Mouse (Mus musculus) neural tube, embryonic 15.5 days (tissue): ENCODE measurements around the gene Serpina1b. TPM values are rescaled to one million over a fixed set of nuclear protein-coding genes. Genes with fewer than 3 reads are reported as not detected.
"Not testable (repeated sequence)": the region's sequence is repeated elsewhere in the genome, so short reads cannot be mapped to it uniquely, and the experiment has no call there.

Experiments
- ATAC-seq: fragments of 200-750 bp; cut with Nextera tagmentation; 2 replicates; pipeline ENCODE4 v1.8.0; 2017; ENCODE audit warnings: mild to moderate bottlenecking, moderate TSS enrichment, moderate library complexity; ENCODE audit not compliant: low FRiP score
- H3K27ac ChIP-seq: fragments of 300-500 bp; sonication (generic); replicated peaks from 2 replicates; pipeline ENCODE4 v1.5.1; 2015; ENCODE audit warnings: mild to moderate bottlenecking, inconsistent platforms
- H3K27me3 ChIP-seq: fragments of 300-500 bp; sonication (generic); replicated peaks from 2 replicates; pipeline ENCODE4 v1.6.1; 2015; ENCODE audit warnings: inconsistent platforms
- H3K36me3 ChIP-seq: fragments of 300-500 bp; sonication (generic); 2 replicates; pipeline ENCODE4 v1.6.1; 2015; ENCODE audit warnings: inconsistent platforms
- H3K4me1 ChIP-seq: fragments of 300-500 bp; sonication (generic); 2 replicates; pipeline ENCODE4 v1.6.1; 2015; ENCODE audit warnings: inconsistent platforms
- H3K4me2 ChIP-seq: fragments of 300-500 bp; sonication (generic); 2 replicates; pipeline ENCODE4 v1.6.1; 2015; ENCODE audit warnings: inconsistent platforms, mild to moderate bottlenecking, moderate library complexity
- H3K4me3 ChIP-seq: fragments of 300-500 bp; sonication (generic); replicated peaks from 2 replicates; pipeline ENCODE4 v1.5.1; 2015; ENCODE audit warnings: mild to moderate bottlenecking, inconsistent platforms
- H3K9ac ChIP-seq: fragments of 300-500 bp; sonication (generic); replicated peaks from 2 replicates; pipeline ENCODE4 v1.6.1; 2015; ENCODE audit warnings: mild to moderate bottlenecking, inconsistent platforms
- H3K9me3 ChIP-seq: fragments of 300-500 bp; sonication (generic); replicated peaks from 2 replicates; pipeline ENCODE4 v1.6.1; 2016; ENCODE audit warnings: inconsistent platforms
- WGBS: fragments of 180-500 bp; shearing (Covaris S2); methylation state at CpG from one replicate; pipeline ENCODE4 v1.1.7; 2015; ENCODE audit warnings: mixed read lengths; 5-methylcytosine and 5-hydroxymethylcytosine counted together
- polyA plus RNA-seq: library from polyadenylated mRNA; unstranded; fragments of >200 nt; fragmentation: Nextera tagmentation; extraction: Ambion mirVana; gene quantifications from 2 replicates; pipeline ENCODE4 v1.2.1, GENCODE M21; 2015

Gene Serpina1b
- polyA plus RNA-seq, 1 experiment from 2014 or later, result 0.45 TPM

- Histone ChIP-seq H3K9ac (no peak overlapping the region), H3K36me3 (no peaks in the 10 kb centered on the region), H3K4me1 (no peaks in the 10 kb centered on the region), H3K4me2 (no peak overlapping the region), H3K27ac (no peak overlapping the region), H3K9me3 (no peaks in the 10 kb centered on the region), H3K4me3 (no peak overlapping the region), H3K27me3 (no peaks in the 10 kb centered on the region)
- 19% methylated on average over 3 of the region's 3 CpGs for WGBS
- ATAC-seq, result no peak
These were observed 141.9 kb downstream of the Serpina1b start for GRCm38 (mm10) chr12:103688221-103688814.

GRCm38 (mm10) chr12:103687021-103687420 is 143.2 kb downstream of the Serpina1b start:
- no peaks in the 10 kb centered on the region for H3K9me3 ChIP-seq
- H3K36me3 ChIP-seq, result no peaks in the 10 kb centered on the region
- no peaks in the 10 kb centered on the region for H3K4me1 ChIP-seq
- H3K27me3 ChIP-seq, result no peaks in the 10 kb centered on the region
- H3K9ac ChIP-seq, result no peak overlapping the region
- ATAC-seq, result no peak
- H3K4me2 ChIP-seq, result no peak overlapping the region
- H3K4me3 ChIP-seq, result no peak overlapping the region
- H3K27ac ChIP-seq, result no peak overlapping the region
- 72% methylated on average over 7 of the region's 7 CpGs for WGBS

DNA sequence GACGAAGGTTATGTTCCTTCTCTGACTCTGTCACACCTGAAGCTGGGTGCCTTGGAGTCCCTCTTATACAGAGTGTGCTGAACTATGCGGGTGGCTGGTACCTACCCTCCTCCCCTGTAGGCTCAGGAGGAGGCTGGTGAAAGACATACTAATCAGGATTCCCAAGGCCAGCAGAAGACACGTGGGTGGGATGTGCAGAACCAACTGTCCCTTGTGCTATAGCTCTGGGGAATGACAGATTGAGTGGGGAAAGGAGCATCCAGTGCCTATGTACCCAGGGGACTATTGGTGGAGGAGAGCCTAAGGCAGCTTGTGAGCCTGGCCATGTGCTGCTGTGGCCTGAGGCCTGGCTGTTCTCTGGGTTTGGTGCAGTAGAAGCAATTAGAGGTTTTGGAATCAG is 144.1 kb downstream of the Serpina1b start:
- Histone ChIP-seq H3K27ac (no peak overlapping the region), H3K9ac (no peak overlapping the region), H3K4me2 (no peak overlapping the region), H3K9me3 (no peaks in the 10 kb centered on the region), H3K4me1 (no peaks in the 10 kb centered on the region), H3K4me3 (no peak overlapping the region), H3K36me3 (no peaks in the 10 kb centered on the region), H3K27me3 (no peaks in the 10 kb centered on the region)
- 85% methylated on average over 3 of the region's 3 CpGs for WGBS
- ATAC-seq, result no peak

- no peak overlapping the region for H3K4me2 ChIP-seq
- ATAC-seq, result no peak
- no peak overlapping the region for H3K4me3 ChIP-seq
- no peaks in the 10 kb centered on the region for H3K4me1 ChIP-seq
- no peaks in the 10 kb centered on the region for H3K27me3 ChIP-seq
- no peak overlapping the region for H3K9ac ChIP-seq
- no peaks in the 10 kb centered on the region for H3K36me3 ChIP-seq
- H3K9me3 ChIP-seq, result no peaks in the 10 kb centered on the region
- no peak overlapping the region for H3K27ac ChIP-seq
- WGBS, result 89% methylated on average over 3 of the region's 3 CpGs
These were observed 144.8 kb downstream of the Serpina1b start for GRCm38 (mm10) chr12:103685386-103685785.

DNA sequence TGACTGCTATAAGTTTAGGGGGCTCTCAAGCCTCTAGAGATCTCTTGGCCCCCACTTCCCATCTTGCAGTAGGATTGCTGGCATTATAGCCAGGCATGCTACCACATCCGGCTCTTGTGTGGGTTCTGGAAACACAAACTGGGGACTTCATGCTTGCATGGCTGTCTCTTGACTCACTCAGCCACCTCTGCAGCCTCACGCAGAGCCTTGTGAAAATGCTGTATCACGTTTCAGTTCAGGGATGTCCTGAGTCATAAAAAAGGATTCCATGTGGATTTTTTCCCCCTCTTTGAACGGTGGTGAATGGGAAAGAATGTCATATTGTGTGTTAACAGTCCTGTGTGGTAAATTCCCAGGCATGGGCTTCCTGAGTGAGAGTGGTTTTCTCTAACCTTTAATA is 146.4 kb downstream of the Serpina1b start:
- no peak overlapping the region for H3K27ac ChIP-seq
- no peak for ATAC-seq
- no peaks in the 10 kb centered on the region for H3K4me1 ChIP-seq
- H3K9ac ChIP-seq, result no peak overlapping the region
- H3K9me3 ChIP-seq, result no peaks in the 10 kb centered on the region
- WGBS, result 61% methylated on average over 4 of the region's 4 CpGs
- H3K27me3 ChIP-seq, result no peaks in the 10 kb centered on the region
- H3K4me2 ChIP-seq, result no peak overlapping the region
- no peak overlapping the region for H3K4me3 ChIP-seq
- H3K36me3 ChIP-seq, result no peaks in the 10 kb centered on the region

DNA sequence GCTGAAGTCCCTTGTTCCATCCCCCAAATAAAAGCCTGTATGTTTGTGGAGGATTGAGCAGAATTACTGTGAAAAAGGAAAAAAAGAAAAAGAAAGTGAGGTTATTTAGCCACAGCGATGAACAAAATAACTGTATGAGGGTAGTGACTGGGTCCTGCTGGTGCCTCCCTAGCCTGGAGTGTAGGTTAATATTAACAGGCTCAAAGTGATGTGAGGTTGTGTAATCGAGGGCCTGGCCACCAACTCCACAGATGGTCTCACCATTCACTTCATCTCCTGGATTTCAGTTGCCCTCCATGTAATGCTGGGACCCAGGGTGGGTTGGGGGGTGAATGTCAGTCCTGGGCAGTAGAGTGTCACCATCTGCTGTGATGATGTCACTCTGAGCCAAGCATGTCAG is 148.4 kb downstream of the Serpina1b start:
- Histone ChIP-seq H3K36me3 (no peaks in the 10 kb centered on the region), H3K27ac (no peak overlapping the region), H3K9ac (no peak overlapping the region), H3K9me3 (no peaks in the 10 kb centered on the region), H3K27me3 (no peaks in the 10 kb centered on the region), H3K4me3 (no peak overlapping the region), H3K4me1 (no peaks in the 10 kb centered on the region), H3K4me2 (no peak overlapping the region)
- no peak for ATAC-seq
- WGBS, result 78% methylated on average over 2 of the region's 2 CpGs

- Histone ChIP-seq H3K4me1 (no peaks in the 10 kb centered on the region), H3K27ac (no peak overlapping the region), H3K9ac (no peak overlapping the region), H3K36me3 (no peaks in the 10 kb centered on the region), H3K27me3 (no peaks in the 10 kb centered on the region), H3K4me3 (no peak overlapping the region), H3K4me2 (no peak overlapping the region), H3K9me3 (no peaks in the 10 kb centered on the region)
- no peak for ATAC-seq
- 75% methylated on average over 2 of the region's 2 CpGs for WGBS
These were observed 149.0 kb downstream of the Serpina1b start for GRCm38 (mm10) chr12:103681169-103681568.

- not testable (repeated sequence) for ATAC-seq
These were observed 150.3 kb downstream of the Serpina1b start for GRCm38 (mm10) chr12:103679853-103680252.

More at GRCm38 (mm10) chr12:103679853-103680252, 150.3 kb downstream of the Serpina1b start:
- H3K36me3 ChIP-seq, H3K4me2 ChIP-seq, H3K9me3 ChIP-seq, H3K4me3 ChIP-seq, H3K4me1 ChIP-seq, H3K27me3 ChIP-seq, H3K9ac ChIP-seq, H3K27ac ChIP-seq: not testable (repeated sequence)
- 97% methylated on average over 1 of the region's 1 CpGs for WGBS

Other genes with a start within 250 kb of the Serpina1b start
- gene Serpina10, start 198.9 kb downstream of the Serpina1b start, polyA plus RNA-seq, result 0.04 and 0.24 TPM in 2 replicates
- 0.42 and 3.6 TPM in 2 replicates for gene Serpina6, start 173.2 kb downstream of the Serpina1b start, polyA plus RNA-seq
- 0.09 TPM in 1 of 2 replicates, not detected in the other for gene Serpina16, start 154.2 kb downstream of the Serpina1b start, polyA plus RNA-seq
- not detected in 2 replicates for gene Serpina1f, start 134.8 kb downstream of the Serpina1b start, polyA plus RNA-seq
- 0.15 and 0.68 TPM in 2 replicates for gene Serpina1d, start 56.8 kb downstream of the Serpina1b start, polyA plus RNA-seq
- gene Serpina1a, start 33.2 kb upstream of the Serpina1b start, polyA plus RNA-seq, result 0.13 and 3.6 TPM in 2 replicates
- 0.13 and 2.2 TPM in 2 replicates for gene Serpina1c, start 74.5 kb upstream of the Serpina1b start, polyA plus RNA-seq
- gene Serpina1e, start 128.6 kb upstream of the Serpina1b start, polyA plus RNA-seq, result 0.24 and 0.32 TPM in 2 replicates
- not detected in 2 replicates for gene Serpina11, start 159.6 kb upstream of the Serpina1b start, polyA plus RNA-seq
- 0.73 TPM in 1 of 2 replicates, not detected in the other for gene Serpina9, start 183.4 kb upstream of the Serpina1b start, polyA plus RNA-seq
- not detected in 2 replicates for gene Serpina12, start 214.1 kb upstream of the Serpina1b start, polyA plus RNA-seq